Mouse (Mus musculus): ENCODE measurements around the gene Cend1. TPM values are rescaled to one million over a fixed set of nuclear protein-coding genes. Genes with fewer than 3 reads are reported as not detected.
A peak's percentile ranks its signal among the peaks of the same experiment; 100 is the strongest.

Gene Cend1
- 100 to 1,000 TPM; 279 to 288 TPM for total RNA-seq (2021)
- long read RNA-seq, experiment 1, transcript Cend1-203 (2 exons, 1,697 nt), result minor isoform, 18 of 86 reads
- long read RNA-seq, experiment 1, transcript Cend1-202 (2 exons, 1,733 nt), result major isoform, 62 of 86 reads
- long read RNA-seq, experiment 1, partial matches to known transcripts, result 0 of 86 reads
- long read RNA-seq, experiment 1, other reads (novel, unspliced or antisense), result 6 of 86 reads
- long read RNA-seq, experiment 2, transcript Cend1-202 (2 exons, 1,733 nt), result major isoform, 39 of 50 reads
- long read RNA-seq, experiment 2, transcript Cend1-203 (2 exons, 1,697 nt), result minor isoform, 8 of 50 reads
- long read RNA-seq, experiment 2, partial matches to known transcripts, result 3 of 50 reads
- long read RNA-seq, experiment 2, other reads (novel, unspliced or antisense), result 0 of 50 reads

DNA sequence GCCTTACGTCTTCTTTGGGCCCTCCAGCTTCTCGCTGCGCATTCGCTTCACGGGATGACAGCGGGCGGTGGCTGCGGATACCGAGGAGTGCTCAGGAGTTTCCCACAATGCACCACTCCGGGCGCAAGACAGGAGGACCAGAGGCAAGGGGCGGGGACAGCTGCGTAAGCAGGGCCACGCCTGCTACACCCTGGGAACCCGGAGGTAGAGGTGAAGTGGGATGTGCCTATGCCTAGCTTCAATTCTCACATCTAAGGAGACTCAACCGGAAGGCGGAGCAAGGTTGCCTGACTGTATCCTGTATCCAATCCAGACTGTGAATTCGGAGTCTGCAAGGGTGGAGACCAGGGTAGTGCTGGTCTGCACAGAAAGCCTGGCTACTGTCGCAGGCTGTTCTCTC is at the start of gene Cend1:
Cend1 (minus strand) TSS at position 182 of the 400 bp plus-strand sequence.
- Histone ChIP-seq H3K4me3 (peak within 1 kb of the TSS; percentile 94), H3K27ac (peak within 1 kb of the TSS; percentile 97)
- intact Hi-C loops (cut with DNase I), result loop anchor here (2.0 kb wide), 1 partner anchor 15 kb away; the partner anchor contains the start of gene Gatd1
- DNase-seq (ENCODE audit: extremely low spot score in 1 of 2, low spot score in 2 of 2), result peak; percentile 88 to 89
- no peak for TF ChIP-seq CTCF (IDR thresholded peaks at IDR 0.05)

DNA sequence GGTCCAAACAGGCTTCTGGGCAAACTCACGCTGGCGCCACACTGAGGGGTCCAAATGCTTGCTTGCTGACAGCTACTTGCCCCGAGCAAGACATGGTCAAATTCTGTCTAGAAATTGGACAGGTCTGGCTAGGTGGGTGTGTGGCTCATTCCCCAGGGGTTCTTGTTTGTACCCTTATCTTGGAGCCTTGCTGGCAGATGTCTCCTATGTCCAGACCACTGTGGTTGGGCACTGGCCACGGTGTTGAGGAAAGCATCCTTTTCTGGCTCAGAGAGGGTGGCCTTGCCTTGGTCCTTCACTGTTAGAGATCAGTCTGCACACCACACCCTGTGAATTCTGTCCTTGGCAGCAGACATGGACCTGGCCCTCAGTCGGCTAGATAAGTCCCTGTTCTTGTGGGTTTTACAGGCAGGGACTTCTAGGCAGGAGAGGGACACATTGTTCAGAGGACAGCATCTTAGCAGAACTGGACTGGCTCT is 49.0 kb upstream of the Cend1 start:
- intact Hi-C loops (cut with DNase I), result no loop called here
- no peak for DNase-seq (ENCODE audit: extremely low spot score in 1 of 2, low spot score in 2 of 2)
- Histone ChIP-seq H3K4me3 (no peak overlapping the region), H3K27ac (peak overlapping the region; percentile 15; the same call in 1 of the 2 replicates)
- TF ChIP-seq CTCF (IDR thresholded peaks at IDR 0.05), result no peak

DNA sequence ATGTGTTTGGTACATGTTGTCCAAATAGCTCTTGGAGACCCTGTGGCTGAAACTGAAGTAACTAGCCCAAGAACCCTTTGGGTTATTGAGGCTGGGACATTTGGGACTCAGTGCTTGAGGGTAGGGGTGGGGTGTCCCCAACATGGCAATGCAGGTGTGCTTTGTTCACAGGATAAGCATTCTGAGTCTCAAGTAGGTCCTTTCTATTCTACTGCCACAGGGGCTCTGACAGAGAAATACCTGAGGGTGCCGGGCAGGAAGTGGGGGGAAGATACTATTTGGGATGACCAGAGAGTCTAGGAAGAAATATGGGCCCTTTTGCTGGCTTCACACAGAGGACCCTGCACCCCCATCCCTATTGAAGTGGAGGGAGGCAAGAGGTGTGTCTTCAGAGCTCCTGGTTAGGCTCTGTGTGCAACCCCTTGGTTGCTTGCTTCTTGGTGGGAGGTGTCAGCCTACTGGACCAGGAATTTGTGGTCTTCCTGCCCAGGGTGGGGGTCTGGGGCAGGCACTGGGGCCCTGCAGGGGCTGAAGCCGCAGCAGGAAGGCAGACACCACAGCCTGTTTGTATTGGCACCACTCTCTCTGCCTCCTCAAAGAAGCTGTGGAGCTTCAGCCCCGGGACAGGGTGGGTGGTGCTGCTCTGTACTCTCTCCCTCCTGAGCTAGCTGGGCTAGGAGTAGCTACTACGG is 48.4 kb upstream of the Cend1 start:
- TF ChIP-seq CTCF (IDR thresholded peaks at IDR 0.05), result no peak
- DNase-seq (ENCODE audit: extremely low spot score in 1 of 2, low spot score in 2 of 2), result no peak
- intact Hi-C loops (cut with DNase I), result no loop called here
- Histone ChIP-seq H3K4me3 (no peak overlapping the region), H3K27ac (peak overlapping the region; percentile 40; the same call in 1 of the 2 replicates)

DNA sequence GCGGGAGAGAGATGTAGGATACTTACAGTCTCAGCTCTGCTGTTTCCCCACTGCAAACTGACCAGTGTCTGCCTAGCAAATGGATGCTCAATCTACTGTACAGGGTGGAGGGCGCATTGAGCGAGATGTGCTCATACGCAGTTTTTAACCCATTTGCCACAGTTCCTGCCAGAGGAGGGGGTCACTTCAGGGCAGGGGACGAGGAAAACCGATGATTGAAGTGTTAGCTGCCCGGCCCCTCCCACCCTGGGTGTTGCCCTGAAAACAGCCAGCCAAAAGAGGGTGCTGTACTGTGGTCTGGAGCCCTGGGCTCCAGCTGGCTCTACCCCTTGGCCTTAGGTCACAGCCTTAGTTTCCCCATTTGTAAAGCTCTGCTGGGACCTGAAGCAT is 47.7 kb upstream of the Cend1 start:
- H3K4me3 ChIP-seq, result 0 out of 2 replicates have a peak overlapping the region, but pooled peaks have one; percentile 9
- DNase-seq (ENCODE audit: extremely low spot score in 1 of 2, low spot score in 2 of 2), result no peak
- intact Hi-C loops (cut with DNase I), result no loop called here
- peak overlapping the region; percentile 55 for H3K27ac ChIP-seq
- TF ChIP-seq CTCF (IDR thresholded peaks at IDR 0.05), result no peak

DNA sequence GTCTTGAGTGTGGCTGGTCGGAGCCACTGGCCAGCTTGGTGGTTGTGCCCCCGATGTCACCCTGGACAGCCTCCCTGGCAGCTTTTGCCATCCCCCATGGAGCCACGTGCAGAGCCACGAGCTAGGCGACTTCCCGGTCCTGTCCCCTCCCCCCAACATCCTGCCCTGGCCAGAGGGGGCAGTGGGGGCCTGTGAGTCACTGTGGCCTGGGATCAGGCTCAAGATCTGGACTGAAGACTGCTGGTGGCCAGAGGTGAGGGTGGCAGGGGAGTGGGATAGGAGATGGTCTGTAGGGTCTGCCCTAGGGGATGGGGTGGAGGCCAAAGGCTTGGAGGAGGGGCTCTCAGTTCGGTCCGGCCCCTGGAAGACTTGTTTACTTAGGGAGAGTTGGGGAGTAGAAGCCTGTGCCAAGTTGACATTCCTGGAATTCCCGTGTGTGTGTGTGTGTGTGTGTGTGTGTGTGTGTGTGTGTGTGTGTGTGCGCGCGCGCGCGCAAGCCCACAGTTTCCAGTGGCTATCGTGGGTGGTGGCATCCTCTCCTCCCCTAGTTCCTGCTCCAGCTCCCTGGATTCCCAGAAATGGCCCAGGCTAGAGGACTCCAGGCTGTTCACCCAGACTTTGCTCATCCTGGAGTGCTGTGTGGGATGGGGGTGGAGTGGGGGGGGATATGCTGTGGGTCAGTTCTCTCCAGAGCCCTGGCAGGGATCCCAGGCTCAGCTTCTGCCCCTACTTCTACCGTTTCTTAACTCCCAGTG is 47.1 kb upstream of the Cend1 start:
- peak; percentile 42 to 51 for DNase-seq (ENCODE audit: extremely low spot score in 1 of 2, low spot score in 2 of 2)
- H3K4me3 ChIP-seq, result peak overlapping the region; percentile 72

DNA sequence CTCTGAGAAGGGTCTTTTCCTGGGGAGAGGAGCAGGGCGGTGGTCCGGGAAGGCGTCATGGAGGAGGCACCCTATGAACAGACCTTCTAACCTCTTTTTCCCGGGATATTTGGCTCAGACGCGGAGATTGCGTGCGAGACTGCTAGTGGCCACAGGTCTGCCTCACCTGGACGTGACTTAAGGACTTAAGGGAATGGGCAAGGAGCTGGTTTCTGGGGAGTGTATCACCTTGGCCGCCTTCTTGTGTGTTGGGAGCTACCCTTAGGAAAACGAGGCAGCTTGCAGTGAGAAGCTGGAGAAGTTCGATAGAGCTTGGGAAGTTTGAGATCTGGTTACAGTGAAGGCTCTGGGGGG is 46.5 kb upstream of the Cend1 start:
- intact Hi-C loops (cut with DNase I), result no loop called here
- TF ChIP-seq CTCF (IDR thresholded peaks at IDR 0.05), result no peak
- DNase-seq (ENCODE audit: extremely low spot score in 1 of 2, low spot score in 2 of 2), result no peak
- peak overlapping the region; percentile 94 for H3K27ac ChIP-seq
- H3K4me3 ChIP-seq, result peak overlapping the region; percentile 72

More for the DNA sequence above, 47.1 kb upstream of the Cend1 start:
- peak overlapping the region; percentile 94 for H3K27ac ChIP-seq
- intact Hi-C loops (cut with DNase I), result no loop called here
- peak; percentile 9 for TF ChIP-seq CTCF (IDR thresholded peaks at IDR 0.05)

DNA sequence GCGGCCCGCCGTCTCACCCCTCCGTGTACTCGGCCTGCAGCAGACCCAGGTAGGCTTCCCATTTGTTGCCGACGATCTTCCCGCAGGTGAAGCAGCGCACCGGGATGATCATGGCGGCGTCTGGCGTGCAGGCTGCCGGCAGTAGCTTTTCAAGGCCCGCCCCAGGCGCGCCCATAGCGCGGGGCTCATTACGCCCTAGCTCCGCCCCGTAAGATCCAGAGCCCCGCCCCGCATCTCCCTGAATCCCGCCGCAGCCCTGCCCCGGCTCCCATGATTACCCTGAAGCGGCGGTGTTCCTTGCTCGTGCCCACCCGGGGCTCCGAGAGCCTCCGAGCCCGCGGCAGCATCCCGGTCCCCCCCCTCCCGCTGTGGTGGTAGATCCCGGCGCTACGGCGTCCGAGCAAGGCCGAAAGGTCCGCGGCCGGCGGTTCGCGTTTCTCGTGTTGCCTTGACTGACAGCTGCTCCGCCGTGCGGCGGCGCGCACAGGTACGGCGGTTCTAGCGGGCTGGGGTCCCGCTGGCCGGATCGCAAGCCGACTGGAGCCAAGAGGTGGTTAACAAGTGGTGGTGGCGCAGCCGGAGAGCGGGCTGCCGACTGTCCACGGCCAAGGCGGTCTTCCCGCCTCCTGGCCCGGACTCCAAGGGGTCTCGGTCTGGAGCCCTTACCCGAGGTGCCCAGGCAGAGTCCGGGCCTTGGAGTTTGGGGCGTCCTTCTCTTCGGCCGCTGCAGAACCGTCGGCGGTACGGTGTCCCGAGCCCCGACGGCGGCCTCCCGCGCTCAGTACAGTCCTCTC is 45.9 kb upstream of the Cend1 start, which contains the start of the genes Polr2l and Tspan4:
Polr2l (minus strand) TSS at position 122 of the 794 bp plus-strand sequence.
Tspan4 (plus strand) TSS at position 230 of the 794 bp plus-strand sequence.
- H3K27ac ChIP-seq, result peak within 1 kb of the TSS; percentile 94
- DNase-seq (ENCODE audit: extremely low spot score in 1 of 2, low spot score in 2 of 2), result peak; percentile 80 to 84
- no peak; the same call in 1 of the 2 replicates for TF ChIP-seq CTCF (IDR thresholded peaks at IDR 0.05)
- H3K4me3 ChIP-seq, result peak within 1 kb of the TSS; percentile 72
- intact Hi-C loops (cut with DNase I), result no loop called here

DNA sequence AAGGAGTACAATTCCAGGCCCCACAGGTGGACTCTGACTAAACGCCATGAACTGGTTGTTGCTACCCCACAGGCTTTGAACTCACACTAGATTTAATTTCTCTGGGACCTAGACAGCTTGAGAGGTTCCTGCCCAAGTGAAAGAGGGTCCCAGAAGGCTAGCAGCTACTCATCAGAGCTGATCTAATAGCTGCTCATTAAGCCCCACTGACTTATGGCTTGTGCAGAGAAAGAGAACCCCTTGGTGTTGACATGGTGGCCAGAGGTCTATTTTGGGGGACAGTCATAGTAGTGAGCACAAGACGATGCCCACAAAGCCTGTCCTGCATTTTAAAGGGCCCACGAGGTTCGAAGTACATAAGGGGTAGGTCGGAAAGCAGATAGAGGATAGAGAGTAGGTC is 44.9 kb upstream of the Cend1 start:
- peak overlapping the region; percentile 72 for H3K4me3 ChIP-seq
- intact Hi-C loops (cut with DNase I), result no loop called here
- peak overlapping the region; percentile 94; the same call in 1 of the 2 replicates for H3K27ac ChIP-seq
- no peak for TF ChIP-seq CTCF (IDR thresholded peaks at IDR 0.05)
- no peak for DNase-seq (ENCODE audit: extremely low spot score in 1 of 2, low spot score in 2 of 2)

DNA sequence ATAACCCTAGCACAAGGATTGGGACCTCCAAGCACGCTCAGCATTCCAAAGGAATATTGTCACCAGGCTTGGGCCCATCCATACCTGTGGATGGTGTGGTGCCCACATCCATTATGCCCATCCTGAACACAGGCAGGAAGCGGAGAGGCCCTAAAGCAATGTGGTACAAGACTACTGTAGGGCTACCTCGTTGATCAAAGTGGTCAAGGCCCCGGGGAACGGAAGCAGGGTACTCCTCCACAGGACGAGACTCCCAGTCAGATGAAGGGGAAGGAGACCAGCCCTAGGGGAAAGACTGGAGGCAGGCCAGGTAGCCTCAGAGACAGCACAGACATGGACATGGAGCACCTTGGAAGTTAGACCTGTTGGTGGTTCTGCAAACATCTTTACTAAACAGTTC is 43.5 kb upstream of the Cend1 start:
- no peak for TF ChIP-seq CTCF (IDR thresholded peaks at IDR 0.05)
- no peak overlapping the region for H3K4me3 ChIP-seq
- no peak for DNase-seq (ENCODE audit: extremely low spot score in 1 of 2, low spot score in 2 of 2)
- intact Hi-C loops (cut with DNase I), result no loop called here
- no peak overlapping the region for H3K27ac ChIP-seq

DNA sequence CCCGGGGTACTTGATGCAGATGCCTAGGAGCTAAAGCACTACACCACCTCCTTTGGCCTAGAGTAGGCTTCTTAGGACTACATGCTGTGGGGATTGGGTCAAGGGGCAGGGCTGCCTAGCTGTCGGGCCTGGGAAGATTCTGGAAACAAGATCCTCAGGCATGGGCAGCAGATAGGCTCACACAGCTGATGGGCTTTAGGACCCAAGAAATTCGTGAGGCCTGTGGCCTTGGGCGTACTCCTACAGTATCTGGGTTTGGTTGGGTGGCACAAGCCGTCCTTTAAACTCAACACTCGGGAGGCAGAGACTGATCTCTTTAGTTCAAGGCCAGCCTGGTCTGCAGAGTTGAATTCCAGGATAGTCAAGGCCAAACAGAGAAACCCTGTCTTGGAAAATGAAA is 42.9 kb upstream of the Cend1 start:
- H3K4me3 ChIP-seq, result no peak overlapping the region
- H3K27ac ChIP-seq, result no peak overlapping the region
- intact Hi-C loops (cut with DNase I), result no loop called here
- DNase-seq (ENCODE audit: extremely low spot score in 1 of 2, low spot score in 2 of 2), result no peak
- TF ChIP-seq CTCF (IDR thresholded peaks at IDR 0.05), result no peak

DNA sequence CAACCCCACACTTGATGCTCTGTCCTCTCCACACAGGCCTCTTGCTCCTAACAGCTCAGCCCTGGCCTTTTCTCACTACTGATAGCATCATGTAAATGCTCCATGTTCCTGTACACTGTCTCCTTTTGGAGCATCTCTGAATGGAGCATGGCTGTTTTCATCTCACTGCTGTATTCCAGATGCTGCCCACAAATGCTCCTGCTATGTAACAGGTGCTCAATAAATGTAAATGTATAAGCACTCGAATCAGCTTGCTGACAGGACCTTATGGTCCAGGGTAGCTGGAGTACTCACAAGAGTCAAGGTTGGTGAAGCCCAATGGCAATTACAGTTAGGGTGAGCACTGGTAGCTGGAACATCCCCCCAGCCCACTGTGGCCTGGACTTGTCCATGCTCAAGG is 41.9 kb upstream of the Cend1 start:
- no peak for DNase-seq (ENCODE audit: extremely low spot score in 1 of 2, low spot score in 2 of 2)
- no peak for TF ChIP-seq CTCF (IDR thresholded peaks at IDR 0.05)
- no peak overlapping the region for H3K4me3 ChIP-seq
- intact Hi-C loops (cut with DNase I), result no loop called here
- no peak overlapping the region for H3K27ac ChIP-seq

Data from left cerebral cortex, adult 2 months (tissue).